Mouse (Mus musculus) brain, embryonic 14.5 days (tissue): Measurements from ENCODE around the gene Adcy7. TPM values are rescaled to one million over a fixed set of nuclear protein-coding genes. Genes with fewer than 3 reads are reported as not detected.

ENCODE experiments used
- DNase-seq: peaks from one replicate; pipeline ENCODE4 v3.0.0-alpha.2; 2011; ENCODE audit warnings: low read depth
- CTCF ChIP-seq: fragments of 200-500 bp; IDR thresholded peaks from 2 replicates; pipeline ENCODE4 v1.5.1; 2012; ENCODE audit warnings: inconsistent platforms, mild to moderate bottlenecking, moderate library complexity, borderline replicate concordance; ENCODE audit not compliant: insufficient read depth, insufficient read length; ENCODE audit errors: extremely low read depth
- POLR2A ChIP-seq: fragments of 200-500 bp; IDR thresholded peaks from 2 replicates; pipeline ENCODE4 v1.6.1; 2012; ENCODE audit warnings: mild to moderate bottlenecking, inconsistent platforms, borderline replicate concordance; ENCODE audit not compliant: poor library complexity, insufficient read depth, insufficient read length, severe bottlenecking; ENCODE audit errors: extremely low read depth
- polyA plus RNA-seq: library from polyadenylated mRNA; depleted of rRNA; stranded (reverse); fragments of >200 nt; gene quantifications from 2 replicates; pipeline ENCODE4 v1.2.3, GENCODE M21; 2012

Adcy7 gene
- polyA plus RNA-seq, 1 experiment: 3.7 TPM

DNA sequence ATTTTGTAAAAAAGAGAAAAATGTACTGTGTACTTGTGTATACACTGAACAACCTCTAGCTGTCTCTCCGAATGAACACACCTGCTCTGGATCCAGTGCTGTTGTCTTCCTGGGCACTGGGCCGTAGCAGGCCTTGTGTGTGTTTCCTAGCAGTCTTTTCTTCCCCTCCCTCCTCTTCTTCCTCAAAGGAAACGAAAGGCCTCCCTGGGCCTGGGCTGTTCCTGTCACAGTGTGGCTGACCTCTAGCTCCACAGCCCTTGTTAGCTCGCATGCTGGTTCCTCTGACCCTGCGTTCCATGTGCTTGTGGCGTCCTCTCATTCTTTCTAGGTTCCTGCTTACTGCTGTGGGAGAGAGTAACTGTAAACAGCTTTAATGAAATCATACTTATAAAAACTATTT lies 14.2 kb upstream of the Adcy7 start:
- TF ChIP-seq CTCF (no peak), POLR2A (no peak)
- no peak for DNase-seq

DNA sequence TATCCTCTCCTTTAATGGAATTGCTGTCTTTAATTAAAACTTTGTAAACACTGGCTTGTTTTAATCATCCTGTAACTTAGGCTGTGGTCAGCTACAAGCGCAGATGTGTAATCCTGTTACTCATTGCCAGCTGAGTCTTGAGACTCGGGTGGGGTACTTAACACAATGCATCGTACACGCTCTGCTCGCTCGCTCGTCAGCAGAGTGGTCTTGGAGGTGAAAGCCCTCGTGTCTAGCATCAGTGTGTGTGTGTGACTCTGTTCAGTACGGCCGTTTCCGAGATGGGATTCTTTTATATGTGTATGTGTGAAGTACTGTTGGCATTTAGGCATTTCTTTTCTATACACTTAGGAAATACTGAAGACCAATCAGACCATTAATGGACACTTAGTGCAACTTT lies 13.7 kb upstream of the Adcy7 start:
- TF ChIP-seq POLR2A (no peak), CTCF (no peak)
- DNase-seq: no peak

DNA sequence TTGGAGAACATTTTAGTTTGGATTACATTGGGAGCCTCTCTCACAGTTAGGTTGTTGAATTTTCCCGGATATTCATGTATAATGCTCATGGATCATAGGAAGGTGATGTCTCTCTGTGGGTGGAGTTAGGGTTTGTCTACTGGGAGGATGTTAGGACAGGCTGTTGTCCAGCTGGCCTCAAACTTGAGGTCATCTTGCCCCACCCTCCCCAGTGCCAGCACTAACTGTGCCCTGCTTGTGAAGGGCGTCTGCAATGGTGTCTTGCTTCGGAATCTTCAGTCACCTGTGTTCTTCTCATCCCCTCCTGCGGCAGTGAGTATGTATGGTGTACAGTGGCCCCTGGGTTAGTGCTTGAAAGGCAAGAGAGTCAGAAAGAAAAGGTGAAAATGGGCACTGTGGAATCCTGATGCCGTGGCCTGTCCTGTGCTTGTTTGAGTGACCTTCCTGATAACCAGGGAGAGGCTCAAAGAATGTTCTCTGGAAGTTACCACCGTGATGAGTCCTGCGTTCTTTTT lies 11.7 kb upstream of the Adcy7 start:
- TF ChIP-seq CTCF (no peak), POLR2A (no peak)
- no peak for DNase-seq

GRCm38 (mm10) chr8:88262831-88263635 lies 9.2 kb upstream of the Adcy7 start:
- TF ChIP-seq CTCF: no peak
- TF ChIP-seq POLR2A: no peak
- DNase-seq: peak; percentile 27

DNA sequence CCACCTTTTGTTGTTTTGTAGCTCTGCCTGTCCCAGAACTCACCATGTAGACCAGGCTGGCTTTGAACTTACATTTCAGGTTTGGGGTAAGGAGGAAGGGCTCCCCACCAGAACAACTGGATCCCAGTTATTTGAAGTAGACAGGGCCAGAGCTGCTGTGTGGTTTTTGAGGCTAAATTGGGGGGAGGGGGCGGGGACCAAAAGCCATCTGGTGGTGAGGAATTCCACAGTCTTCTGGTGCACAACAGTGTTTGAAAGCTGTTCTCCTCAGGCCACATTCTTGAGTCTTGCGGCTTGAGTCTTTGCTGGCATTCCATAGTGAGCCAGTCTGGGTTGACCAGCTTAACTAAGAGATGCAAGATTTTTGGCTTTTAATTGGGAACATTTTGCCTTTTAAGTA lies 6.7 kb upstream of the Adcy7 start:
- peak; percentile 39 for DNase-seq
- no peak for TF ChIP-seq CTCF
- TF ChIP-seq POLR2A: no peak

GRCm38 (mm10) chr8:88266170-88266800 lies 5.9 kb upstream of the Adcy7 start:
- TF ChIP-seq POLR2A (no peak), CTCF (peak; percentile 92)
- peak; percentile 81 for DNase-seq

DNA sequence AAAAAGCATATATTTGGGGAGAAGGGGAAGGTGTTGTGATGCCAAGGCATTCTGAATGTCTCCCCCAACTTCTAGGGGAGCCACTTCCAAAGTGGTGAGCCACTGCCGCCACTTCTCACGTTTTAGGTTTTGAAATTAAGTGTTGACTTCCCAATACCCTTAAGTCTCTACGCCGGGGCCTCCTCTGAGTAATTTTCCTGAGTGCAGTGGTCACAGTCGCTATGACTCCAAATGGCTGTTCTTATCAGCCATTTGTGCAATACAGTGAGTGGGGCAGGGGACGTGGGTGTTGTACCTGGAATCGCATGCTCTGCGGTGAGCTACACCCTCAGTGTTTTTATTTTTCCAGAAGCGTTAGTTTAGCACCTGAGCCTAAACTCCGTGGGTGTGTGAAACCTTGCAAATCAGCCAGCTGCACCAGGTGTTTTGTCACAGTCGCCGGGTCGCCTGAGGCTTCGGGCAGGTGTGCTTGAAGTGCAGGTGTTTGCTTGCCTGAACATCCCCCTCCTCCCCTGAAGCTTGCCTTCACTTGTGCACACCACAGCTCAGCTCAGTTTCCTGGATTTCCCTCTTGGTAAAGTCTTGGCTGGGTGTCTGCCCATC lies 5.3 kb upstream of the Adcy7 start:
- DNase-seq: no peak
- TF ChIP-seq POLR2A (no peak), CTCF (no peak)

GRCm38 (mm10) chr8:88269107-88269875 lies 2.9 kb upstream of the Adcy7 start:
- TF ChIP-seq POLR2A (no peak), CTCF (no peak)
- DNase-seq: no peak

DNA sequence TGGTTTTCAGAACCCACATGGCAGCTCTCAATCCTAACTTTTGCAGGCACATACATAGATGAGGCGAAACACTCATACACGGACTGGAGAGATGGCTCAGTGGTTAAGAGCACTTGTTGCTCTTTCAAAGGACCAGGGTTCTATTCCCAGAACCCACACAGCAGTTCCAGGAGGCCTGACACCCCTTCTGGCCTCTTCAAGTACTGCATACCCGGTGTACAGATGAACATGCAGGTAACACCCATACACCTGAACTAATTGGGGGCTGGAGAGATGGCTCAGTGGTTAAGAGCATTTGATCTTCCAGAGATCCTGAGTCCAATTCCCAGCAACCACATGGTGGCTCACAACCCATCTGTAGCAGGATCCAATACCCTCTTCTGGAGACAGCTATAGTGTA lies 2.1 kb upstream of the Adcy7 start:
- no peak for DNase-seq
- TF ChIP-seq CTCF (no peak; the same call in 1 of the 2 replicates), POLR2A (no peak)

- TF ChIP-seq POLR2A (no peak), CTCF (no peak)
- DNase-seq: no peak
Observed at GRCm38 (mm10) chr8:88273051-88273430, 838 bp downstream of the Adcy7 start.

DNA sequence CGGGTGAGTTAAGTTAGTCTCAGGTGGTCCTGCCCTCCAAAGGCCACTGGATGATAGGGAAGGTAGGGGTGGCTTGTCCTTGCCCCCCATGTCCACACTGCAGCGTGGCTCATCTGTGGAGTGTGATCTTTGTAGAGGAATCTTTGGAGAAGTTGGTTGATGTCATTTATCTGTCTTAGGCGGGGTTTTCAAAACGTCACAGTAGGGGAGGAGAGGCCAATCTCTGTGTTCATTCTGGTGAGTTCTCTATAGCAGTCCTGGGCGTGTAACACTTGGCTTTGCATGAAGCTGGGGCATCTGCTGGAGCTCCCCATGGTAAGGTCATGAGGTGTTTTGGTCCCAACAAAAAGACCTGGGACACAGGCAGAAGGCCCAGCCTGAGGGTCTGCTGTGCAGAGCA lies 1.9 kb downstream of the Adcy7 start:
- no peak for DNase-seq
- TF ChIP-seq POLR2A (no peak), CTCF (no peak)
